Mouse (Mus musculus) lung, postnatal 36 days (tissue): ENCODE measurements around the gene Adam15.
A peak's percentile ranks its signal among the peaks of the same experiment; 100 is the strongest.

Source experiments
- DNase-seq: peaks from one replicate; pipeline ENCODE4 v3.0.0; 2022; ENCODE audit warnings: mixed read lengths

The Adam15 gene

DNA sequence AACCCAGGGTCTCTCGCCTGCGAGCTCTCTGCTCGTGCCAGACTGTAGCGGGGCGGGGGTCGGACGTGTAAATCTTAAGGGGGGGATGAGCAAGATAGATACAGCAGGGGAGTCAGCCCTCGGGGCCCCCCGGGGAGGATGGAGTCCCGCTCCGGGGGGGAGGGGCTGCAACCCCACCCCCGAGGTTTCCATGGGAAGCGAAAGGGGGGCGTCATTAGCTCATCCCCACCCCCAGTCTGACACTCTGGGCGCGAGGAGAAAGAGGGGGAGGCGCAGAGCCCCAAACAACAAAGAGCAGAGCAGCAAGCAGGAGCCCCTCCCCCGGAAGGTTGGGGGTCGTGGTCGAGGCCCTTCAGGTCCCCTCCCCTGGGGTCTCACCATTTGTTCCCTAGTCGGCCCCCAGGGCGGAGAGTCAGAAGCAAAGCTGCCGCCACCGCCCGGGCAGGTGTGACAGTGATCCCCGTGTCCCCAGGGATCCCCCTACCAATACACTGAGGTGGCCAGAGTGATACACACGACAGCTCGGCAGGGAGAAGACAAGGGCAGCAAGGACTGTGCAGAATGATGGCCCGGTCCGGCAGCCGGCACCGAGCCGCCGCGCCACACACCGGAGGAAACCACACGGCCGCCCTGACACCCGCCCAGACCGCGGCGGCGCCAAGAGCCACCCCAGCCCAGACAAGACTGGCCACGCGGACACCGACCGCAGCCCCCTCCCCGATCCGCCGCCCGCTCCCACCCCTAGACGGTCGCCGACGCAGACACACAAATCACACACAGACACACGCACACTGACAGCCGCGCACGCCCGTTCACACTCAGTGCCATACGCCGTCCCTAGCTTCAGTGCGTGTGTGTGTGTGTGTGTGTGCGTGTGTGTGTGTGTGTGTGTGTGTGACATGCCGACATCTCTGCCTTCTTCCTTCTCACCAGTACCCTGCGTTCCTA lies 28.3 kb downstream of the Adam15 start:
- no peak for DNase-seq

DNA sequence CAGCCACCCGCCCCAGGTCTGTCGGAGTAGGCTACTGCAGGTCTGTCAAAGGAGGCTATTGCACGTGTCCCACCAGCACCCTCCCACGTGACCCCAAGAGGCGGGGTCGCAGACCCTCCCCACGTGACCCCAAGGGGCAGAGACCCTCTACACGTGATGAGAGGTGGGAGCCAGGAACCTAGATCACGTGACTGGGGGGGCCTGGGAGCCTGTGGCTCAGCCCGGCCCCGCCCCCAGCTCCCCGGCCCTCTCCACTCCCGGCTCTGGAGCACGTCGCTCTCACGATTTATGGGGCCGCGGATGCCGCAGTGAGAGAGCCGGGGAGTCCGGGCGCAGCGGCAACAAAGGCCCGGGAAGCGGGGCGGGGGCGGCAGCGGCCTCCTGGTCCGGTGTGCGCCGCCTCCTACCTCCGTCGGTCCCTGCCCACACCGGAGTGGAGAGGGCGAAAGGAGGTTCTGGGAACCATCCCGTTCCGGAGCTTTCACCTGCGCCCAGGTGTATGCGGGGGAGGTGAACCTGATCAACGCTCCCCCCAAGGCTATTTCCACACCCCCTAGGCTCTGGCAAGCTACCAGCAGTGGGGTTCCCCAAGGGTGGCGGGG lies 29.1 kb downstream of the Adam15 start:
- DNase-seq, result no peak

DNA sequence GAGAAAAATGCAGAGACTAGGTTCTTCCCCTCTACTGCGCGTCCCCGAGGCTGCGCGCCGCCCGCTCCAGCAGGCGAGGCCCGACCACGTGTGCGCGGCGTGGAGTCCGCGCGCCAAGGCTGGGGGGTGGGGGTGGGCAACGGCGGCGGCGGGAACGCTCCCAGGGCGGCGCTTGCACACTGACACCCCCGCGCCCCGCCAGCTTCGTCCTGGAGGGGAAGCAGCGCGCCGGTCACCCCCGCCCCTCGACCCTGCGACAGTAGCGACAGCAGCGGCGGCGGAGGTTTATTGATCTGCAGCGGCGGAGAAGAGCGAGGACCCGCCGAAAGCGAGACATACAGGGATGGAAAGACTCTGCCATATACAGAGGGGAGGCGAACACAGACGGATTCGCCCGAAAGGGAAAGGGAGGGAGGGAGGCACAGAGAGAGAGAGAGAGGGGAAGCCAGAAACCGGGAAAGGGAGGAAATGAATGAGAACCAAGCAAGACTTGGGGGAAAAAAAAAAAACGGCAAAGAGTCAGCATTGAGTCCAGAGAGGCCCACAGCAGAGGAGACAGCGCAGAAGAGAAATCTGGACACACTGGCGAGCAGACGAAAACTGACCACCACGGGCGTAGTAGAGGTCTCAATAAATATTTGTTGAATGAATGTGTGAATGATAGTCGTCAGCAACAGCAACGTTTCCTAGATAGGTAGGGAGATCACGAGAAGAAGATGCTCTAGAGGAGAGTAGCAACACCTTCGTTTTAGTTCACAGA lies 30.0 kb downstream of the Adam15 start:
- DNase-seq, result no peak

- DNase-seq, result no peak
Measured at GRCm38 (mm10) chr3:89318971-89319590, 30.7 kb downstream of the Adam15 start.

GRCm38 (mm10) chr3:89318316-89318715 lies 31.5 kb downstream of the Adam15 start:
- no peak for DNase-seq

DNA sequence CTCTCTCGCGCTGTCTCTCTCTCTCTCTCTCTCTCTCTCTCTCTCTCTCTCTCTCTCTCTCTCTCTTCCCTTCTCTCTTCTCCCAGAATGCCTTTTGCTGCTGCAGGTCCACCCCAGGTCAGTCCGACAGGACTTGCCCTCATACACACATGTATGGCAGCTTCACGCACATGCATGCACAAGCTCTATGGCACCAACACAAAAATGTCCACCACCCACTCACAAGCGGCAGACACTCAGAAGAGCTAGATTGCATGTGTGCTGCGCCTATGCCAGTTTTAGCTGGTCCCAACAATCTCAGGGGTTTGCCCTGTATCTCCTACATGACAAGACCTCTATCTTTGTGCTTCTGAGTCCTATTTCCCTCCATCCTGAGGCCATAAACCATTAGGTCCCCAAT lies 32.5 kb downstream of the Adam15 start:
- DNase-seq, result no peak

DNA sequence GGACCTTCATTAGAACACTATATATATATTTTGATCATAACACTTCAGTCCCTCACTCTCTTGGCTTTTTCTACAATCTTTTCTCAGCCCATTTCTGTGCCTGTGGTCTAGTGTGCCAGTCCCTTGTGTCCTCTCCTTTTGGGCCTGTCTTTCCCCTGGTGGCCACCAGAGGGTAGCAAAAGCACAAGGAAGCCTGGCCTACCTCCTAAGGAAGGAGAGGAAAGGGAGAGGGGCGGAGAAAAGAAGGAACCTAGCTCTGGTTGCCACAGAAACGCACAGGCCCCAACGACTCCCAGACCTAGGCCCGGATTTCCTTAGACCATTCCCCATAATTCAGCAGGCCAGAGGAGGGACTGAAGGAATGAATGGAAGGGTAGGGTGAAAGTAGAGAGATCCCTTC lies 33.0 kb downstream of the Adam15 start:
- peak; percentile 95 for DNase-seq

DNA sequence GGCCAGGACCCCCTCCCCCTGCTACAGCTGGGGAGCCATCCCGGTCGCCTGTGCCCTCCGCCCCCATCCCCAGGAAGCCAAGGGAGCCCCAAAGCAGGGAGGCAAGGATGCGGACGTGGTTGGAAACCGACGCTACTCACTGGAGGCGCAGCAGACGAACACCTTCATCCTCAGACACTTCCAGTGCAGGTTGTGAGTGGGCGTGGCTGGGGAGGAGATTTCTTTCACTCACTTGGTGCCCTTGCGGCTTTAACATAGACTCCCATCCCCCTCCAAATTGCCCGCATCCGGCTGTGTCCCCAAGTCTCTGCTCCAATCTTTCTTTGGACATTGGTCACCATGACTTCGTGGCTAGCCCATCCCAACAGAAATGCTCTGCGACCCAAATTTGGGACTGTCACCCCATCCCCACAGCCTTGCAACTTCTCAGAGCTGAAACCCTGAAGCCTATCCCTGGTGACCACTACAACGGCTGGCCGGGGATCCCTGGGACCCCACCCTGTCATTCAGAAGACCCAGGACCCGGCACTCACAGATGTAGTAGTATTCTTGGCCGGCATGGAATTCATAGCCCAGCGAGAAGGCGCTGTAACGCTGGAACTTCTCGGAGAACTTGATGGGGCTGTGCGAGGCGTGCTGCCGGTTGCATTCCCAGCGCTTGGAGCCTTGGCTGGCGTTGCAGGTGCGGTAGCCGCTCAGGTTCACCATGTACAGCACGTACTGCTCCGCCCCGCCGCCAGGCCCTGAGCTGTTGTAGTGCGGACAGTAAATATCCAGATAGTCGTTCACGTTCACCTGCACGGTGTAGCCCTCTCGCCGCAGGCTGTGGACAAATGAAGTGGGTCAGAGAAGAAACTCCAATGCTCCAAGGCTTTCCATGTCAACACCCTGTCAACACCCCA lies 33.6 kb downstream of the Adam15 start:
- no peak for DNase-seq

DNA sequence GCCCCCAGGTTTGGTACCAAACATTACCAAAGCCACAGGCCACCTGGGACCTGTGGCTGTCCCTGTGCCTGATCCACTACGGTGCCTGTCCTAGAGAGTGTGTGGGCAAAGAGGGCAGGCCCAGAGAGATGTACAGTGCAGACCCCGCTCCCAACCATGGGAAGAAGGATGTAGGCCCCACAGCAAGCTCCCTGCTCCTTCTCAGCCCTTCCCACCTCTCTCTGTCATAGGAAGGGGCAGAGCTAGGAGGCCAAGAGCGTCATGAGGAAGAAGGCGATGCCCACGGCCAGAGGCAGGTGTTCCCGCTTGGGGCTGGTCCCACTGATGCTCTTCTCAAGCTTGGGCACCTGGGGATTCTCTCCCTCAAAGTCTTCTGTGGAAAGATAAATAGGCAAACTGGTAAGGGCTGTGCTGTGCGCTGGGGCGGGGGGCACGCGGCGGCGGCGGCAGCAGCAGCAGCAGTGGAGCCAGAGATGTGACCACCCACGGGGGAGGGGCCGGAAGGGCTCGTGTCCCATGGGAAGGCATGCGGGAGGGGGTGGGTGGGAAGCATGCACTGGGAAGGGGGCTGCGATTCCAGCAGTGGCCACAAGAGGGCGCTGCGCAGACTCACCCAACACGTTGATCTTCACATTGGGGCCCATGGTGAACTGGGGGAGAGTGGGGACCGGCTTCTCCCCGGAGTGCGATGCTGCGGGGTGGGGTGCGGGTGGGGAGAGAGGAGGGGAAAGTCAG lies 34.4 kb downstream of the Adam15 start:
- DNase-seq, result peak; percentile 93

DNA sequence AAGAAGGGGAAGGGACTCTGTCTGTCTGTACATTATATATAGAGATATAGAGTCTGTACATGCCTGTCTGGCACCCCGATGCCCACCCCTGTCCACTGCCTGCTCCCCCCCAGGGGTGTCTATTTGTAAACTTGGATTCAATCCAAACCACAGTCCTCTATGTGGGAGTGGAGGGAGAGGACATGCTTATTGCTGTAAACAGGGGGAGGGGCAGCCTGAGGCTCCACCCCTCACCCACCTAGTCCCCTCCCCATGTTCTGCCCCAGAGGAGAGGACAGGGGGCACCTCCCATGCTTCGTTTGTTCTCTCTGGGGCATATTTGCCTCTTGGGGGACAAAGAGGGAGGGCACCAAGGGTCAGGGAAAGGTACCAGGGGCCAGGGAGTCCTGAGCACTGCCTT lies 35.0 kb downstream of the Adam15 start:
- peak; percentile 70 for DNase-seq

- DNase-seq, result peak; percentile 87
Measured at GRCm38 (mm10) chr3:89314340-89314739, 35.5 kb downstream of the Adam15 start.

GRCm38 (mm10) chr3:89308089-89308488 lies 41.7 kb downstream of the Adam15 start:
- DNase-seq, result peak; percentile 85

- no peak for DNase-seq
Measured at GRCm38 (mm10) chr3:89305551-89306325, 44.1 kb downstream of the Adam15 start.

- no peak for DNase-seq
Measured at GRCm38 (mm10) chr3:89305105-89305504, 44.7 kb downstream of the Adam15 start.

DNA sequence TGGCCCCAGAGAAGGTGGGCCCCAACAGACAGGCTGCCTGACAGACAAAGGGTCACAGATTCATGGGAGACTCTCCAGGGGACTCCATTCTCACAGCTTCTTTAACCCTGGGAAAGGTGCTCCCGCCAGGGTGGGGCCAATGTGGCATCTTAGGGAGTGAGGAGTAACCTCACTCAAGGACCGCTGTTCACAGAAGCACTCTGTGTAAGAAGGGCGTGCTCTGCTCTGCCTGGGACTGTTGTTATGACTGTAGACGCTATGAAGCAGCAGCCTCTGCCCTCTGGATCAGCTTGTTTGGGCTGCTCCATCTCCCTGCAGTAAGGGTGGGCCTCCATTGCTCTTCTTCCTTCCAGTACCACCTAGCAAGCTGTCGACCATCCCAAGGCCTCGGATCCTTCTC lies 45.4 kb downstream of the Adam15 start:
- no peak for DNase-seq

DNA sequence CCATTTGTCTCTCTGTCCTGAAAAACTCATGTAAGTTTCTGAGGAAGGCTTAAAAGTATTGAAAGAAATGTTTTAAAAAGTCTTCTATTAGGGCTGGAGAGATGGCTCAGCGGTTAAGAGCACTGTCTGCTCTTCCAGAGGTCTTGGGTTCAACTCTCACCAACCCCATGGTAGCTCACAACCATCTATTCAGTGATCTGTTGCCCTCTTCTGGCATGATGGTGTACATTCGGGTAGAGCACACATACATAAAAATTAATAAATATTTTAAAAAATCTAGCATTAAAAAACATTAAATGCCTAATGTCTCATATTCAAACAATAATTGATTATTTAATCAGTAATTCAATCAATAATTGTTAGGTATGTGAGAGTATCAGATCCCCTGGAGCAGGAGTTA lies 49.3 kb downstream of the Adam15 start:
- no peak for DNase-seq

- peak; percentile 51 for DNase-seq
Measured at GRCm38 (mm10) chr3:89300071-89300470, 49.7 kb downstream of the Adam15 start.

DNA sequence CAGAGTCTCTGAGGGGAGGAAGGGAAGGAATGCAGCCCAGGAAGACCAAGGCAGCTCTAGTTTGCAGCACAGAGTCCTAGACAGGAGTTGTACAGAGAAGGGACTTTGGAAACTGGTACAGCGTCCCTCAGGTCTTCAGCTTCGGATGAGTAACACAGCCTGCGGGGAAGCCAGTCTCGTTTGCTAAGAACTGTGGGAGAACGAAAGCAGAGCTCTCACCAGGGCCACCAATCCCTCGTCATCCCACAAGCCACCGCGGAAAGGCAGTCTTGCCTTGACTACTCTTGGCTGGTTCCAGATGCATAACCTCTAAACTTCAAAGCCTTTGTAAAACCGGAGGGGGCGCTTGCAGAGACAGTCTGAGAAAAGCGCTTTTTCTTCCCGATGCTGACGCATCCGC lies 50.3 kb downstream of the Adam15 start:
- DNase-seq, result peak; percentile 39

- DNase-seq, result no peak
Measured at GRCm38 (mm10) chr3:89298908-89299307, 50.9 kb downstream of the Adam15 start.

DNA sequence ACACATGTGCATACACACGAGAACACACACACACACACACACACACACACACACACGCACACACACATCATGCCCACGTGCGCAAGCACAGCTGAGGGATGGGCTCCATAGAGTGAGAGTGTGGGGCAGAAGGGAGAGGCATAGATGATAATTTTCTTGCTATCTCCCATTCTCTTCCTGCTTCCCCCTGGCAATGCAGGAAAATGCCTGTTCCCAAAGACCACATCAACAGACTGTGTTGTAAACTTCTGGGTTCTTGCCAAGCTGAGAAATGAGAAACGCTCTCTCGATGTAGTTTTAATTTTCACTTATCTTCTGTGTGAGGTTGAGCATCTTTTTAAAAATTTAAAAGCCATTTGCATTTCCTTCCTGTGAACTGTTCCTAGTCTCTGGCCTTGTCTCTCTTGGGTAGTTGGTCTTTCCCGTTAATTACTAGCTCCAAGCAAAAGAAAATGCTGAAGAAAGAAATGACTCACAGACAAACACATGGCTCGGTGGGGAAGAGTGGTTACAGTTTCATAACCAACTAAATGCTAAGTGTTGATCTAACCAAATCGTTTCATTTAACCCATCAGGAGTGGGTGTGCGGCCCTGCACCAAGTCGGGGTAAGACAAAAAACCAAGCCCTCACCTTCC lies 52.9 kb downstream of the Adam15 start:
- DNase-seq, result peak; percentile 30
